Mouse (Mus musculus) embryonic facial prominence, embryonic 15.5 days (tissue): ENCODE measurements at regions not wholly inside any gene's neighbourhood (a gene's known extent, or its start where the extent isn't known, plus 50 kb on each side); places are given as distances from the start of the nearest gene placed in this dataset.
A peak's percentile ranks its signal among the peaks of the same experiment; 100 is the strongest.
"Not testable (repeated sequence)": the region's sequence is repeated elsewhere in the genome, so short reads cannot be mapped to it uniquely, and the experiment has no call there.

Experiments
- ATAC-seq: fragments of 200-750 bp; cut with Nextera tagmentation; 2 replicates; pipeline ENCODE4 v1.8.0; 2017; ENCODE audit warnings: low read depth, moderate TSS enrichment; ENCODE audit not compliant: insufficient number of reproducible peaks, low FRiP score, low TSS enrichment
- H3K27ac ChIP-seq: fragments of 300-500 bp; sonication (generic); replicated peaks from 2 replicates; pipeline ENCODE4 v1.5.1; 2015; ENCODE audit warnings: mild to moderate bottlenecking, inconsistent platforms
- H3K27me3 ChIP-seq: fragments of 300-500 bp; sonication (generic); 2 replicates; pipeline ENCODE4 v1.6.1; 2015; ENCODE audit warnings: inconsistent platforms
- H3K36me3 ChIP-seq: fragments of 300-500 bp; sonication (generic); 2 replicates; pipeline ENCODE4 v1.6.1; 2015; ENCODE audit warnings: mild to moderate bottlenecking, inconsistent platforms
- H3K4me1 ChIP-seq: fragments of 300-500 bp; sonication (generic); 2 replicates; pipeline ENCODE4 v1.6.1; 2015; ENCODE audit warnings: inconsistent platforms
- H3K4me2 ChIP-seq: fragments of 300-500 bp; sonication (generic); replicated peaks from 2 replicates; pipeline ENCODE4 v1.6.1; 2015; ENCODE audit warnings: mild to moderate bottlenecking, inconsistent platforms
- H3K4me3 ChIP-seq: fragments of 300-500 bp; sonication (generic); replicated peaks from 2 replicates; pipeline ENCODE4 v1.5.1; 2015; ENCODE audit warnings: mild to moderate bottlenecking, inconsistent platforms
- H3K9ac ChIP-seq: fragments of 300-500 bp; sonication (generic); 2 replicates; pipeline ENCODE4 v1.6.1; 2015; ENCODE audit warnings: inconsistent platforms
- H3K9me3 ChIP-seq: fragments of 300-500 bp; sonication (generic); replicated peaks from 2 replicates; pipeline ENCODE4 v1.6.1; 2016; ENCODE audit warnings: inconsistent platforms
- WGBS: fragments of 180-500 bp; shearing (Covaris S2); methylation state at CpG from one replicate; pipeline ENCODE4 v1.1.7; 2015; 5-methylcytosine and 5-hydroxymethylcytosine counted together

- no peak for ATAC-seq
- no peaks in the 10 kb centered on the region for H3K4me1 ChIP-seq
- no peaks in the 10 kb centered on the region for H3K9me3 ChIP-seq
- WGBS = 74% methylated on average over 10 of the region's 10 CpGs
- H3K27ac ChIP-seq = no peak overlapping the region
- H3K4me3 ChIP-seq = no peak overlapping the region
- no peaks in the 10 kb centered on the region for H3K36me3 ChIP-seq
- no peaks in the 10 kb centered on the region for H3K27me3 ChIP-seq
- no peak overlapping the region for H3K9ac ChIP-seq
- no peak overlapping the region for H3K4me2 ChIP-seq
Observed at GRCm38 (mm10) chr13:99671747-99672146, 155.4 kb upstream of the Map1b start.

DNA sequence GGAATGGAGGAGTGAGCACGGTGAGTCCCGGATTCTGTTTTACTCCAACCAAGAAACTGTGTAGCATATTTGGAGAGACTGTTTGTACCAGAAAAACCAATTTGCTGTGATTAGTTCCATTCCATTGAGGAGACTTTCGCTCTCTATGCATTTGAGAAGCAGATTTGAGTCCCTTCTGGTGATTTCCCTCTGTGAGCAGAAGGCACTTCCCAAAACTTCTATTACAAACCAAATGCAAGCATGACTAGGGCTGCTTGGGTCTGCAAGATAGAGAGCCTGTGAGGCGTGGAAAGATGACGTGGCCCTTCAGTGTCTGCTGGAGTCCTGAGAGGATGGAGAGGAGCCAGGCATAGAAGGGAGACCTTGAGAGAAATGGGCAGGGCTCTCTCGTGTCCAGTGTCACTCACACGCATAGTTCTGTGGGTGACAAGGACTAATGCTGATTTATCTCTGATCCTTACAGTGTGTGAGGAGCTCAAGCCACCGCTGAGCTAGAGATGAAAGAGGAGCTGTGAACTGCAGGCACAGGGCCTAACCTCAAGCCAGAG lies 153.7 kb upstream of the Map1b start:
- Histone ChIP-seq H3K4me1 (no peaks in the 10 kb centered on the region), H3K27me3 (no peaks in the 10 kb centered on the region), H3K9ac (no peak overlapping the region), H3K36me3 (no peaks in the 10 kb centered on the region), H3K9me3 (no peaks in the 10 kb centered on the region), H3K4me3 (no peak overlapping the region), H3K27ac (no peak overlapping the region), H3K4me2 (no peak overlapping the region)
- no peak for ATAC-seq
- 72% methylated on average over 8 of the region's 8 CpGs for WGBS

GRCm38 (mm10) chr13:99668613-99669012 lies 152.3 kb upstream of the Map1b start:
- Histone ChIP-seq H3K27me3 (no peaks in the 10 kb centered on the region), H3K9ac (no peak overlapping the region), H3K4me2 (no peak overlapping the region), H3K9me3 (no peaks in the 10 kb centered on the region), H3K4me3 (no peak overlapping the region), H3K36me3 (no peaks in the 10 kb centered on the region), H3K4me1 (no peaks in the 10 kb centered on the region), H3K27ac (no peak overlapping the region)
- 63% methylated on average over 8 of the region's 8 CpGs for WGBS
- ATAC-seq = peak; percentile 65; the same call in 1 of the 2 replicates

DNA sequence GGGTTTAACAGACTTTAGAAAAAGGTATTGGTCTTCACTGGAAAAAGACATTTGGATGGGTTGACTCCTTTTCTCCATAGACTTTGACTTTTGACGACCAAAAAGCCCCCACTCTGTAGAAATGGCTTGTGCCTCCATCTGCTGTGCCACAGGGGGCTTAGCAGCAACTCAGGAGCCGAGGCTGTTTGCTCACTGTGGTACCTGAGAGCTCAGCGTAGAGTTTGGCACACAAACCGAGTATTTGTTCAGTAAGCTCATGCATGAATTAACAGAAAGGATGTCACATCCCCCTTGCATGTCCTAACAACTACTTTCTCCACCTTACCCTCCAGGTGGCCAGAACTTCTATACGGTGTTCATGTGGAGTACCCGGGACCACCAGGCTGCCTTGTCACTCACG lies 149.7 kb upstream of the Map1b start:
- H3K4me3 ChIP-seq = no peak overlapping the region
- no peak for ATAC-seq
- H3K9ac ChIP-seq = no peak overlapping the region
- 65% methylated on average over 7 of the region's 7 CpGs for WGBS
- no peak overlapping the region for H3K27ac ChIP-seq
- H3K9me3 ChIP-seq = no peaks in the 10 kb centered on the region
- H3K4me2 ChIP-seq = no peak overlapping the region
- no peaks in the 10 kb centered on the region for H3K36me3 ChIP-seq
- no peaks in the 10 kb centered on the region for H3K4me1 ChIP-seq
- no peaks in the 10 kb centered on the region for H3K27me3 ChIP-seq

GRCm38 (mm10) chr13:99663422-99663821 lies 147.1 kb upstream of the Map1b start:
- not testable (repeated sequence) for H3K9me3 ChIP-seq, H3K4me3 ChIP-seq, H3K36me3 ChIP-seq, ATAC-seq, H3K27me3 ChIP-seq, H3K27ac ChIP-seq, H3K9ac ChIP-seq, H3K4me1 ChIP-seq, H3K4me2 ChIP-seq
- WGBS = 90% methylated on average over 12 of the region's 12 CpGs

- 75% methylated on average over 6 of the region's 6 CpGs for WGBS
- peaks cover 2% of the 10 kb centered on the region for H3K4me1 ChIP-seq
- H3K27me3 ChIP-seq = no peaks in the 10 kb centered on the region
- H3K9me3 ChIP-seq = no peaks in the 10 kb centered on the region
- no peak overlapping the region for H3K4me3 ChIP-seq
- no peak overlapping the region for H3K4me2 ChIP-seq
- H3K36me3 ChIP-seq = no peaks in the 10 kb centered on the region
- 0 out of 2 replicates have a peak, but pooled peaks have one; percentile 5 for ATAC-seq
- no peak overlapping the region for H3K9ac ChIP-seq
- H3K27ac ChIP-seq = no peak overlapping the region
Observed at GRCm38 (mm10) chr13:99647661-99648204, 131.4 kb upstream of the Map1b start.

DNA sequence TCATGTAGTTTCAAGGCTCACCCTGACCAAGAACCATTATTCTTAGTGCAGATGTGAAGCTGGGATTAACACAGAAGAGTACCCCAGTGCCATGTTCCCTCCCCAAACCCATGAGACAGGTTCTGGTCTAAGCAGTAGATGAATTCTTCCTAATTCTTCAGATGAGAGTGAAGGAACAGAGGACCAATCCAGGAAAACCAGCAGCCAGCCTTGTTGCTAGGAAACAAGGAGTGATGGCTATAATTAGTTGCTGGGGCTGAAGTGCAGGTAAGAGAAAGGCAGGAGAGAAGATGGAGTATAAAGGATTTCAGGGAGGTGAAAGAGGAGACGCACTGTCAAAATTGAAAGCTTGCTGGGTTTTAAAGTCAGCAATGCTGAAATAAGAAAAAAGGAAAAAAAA lies 128.4 kb upstream of the Map1b start:
- no peaks in the 10 kb centered on the region for H3K36me3 ChIP-seq
- H3K27ac ChIP-seq = no peak overlapping the region
- ATAC-seq = no peak
- no peaks in the 10 kb centered on the region for H3K27me3 ChIP-seq
- H3K9me3 ChIP-seq = no peaks in the 10 kb centered on the region
- H3K4me1 ChIP-seq = peaks cover 15% of the 10 kb centered on the region
- H3K9ac ChIP-seq = no peak overlapping the region
- WGBS = 92% methylated on average over 1 of the region's 1 CpGs
- no peak overlapping the region for H3K4me3 ChIP-seq
- H3K4me2 ChIP-seq = no peak overlapping the region

- ATAC-seq = no peak
- peaks cover 15% of the 10 kb centered on the region for H3K4me1 ChIP-seq
- no peak overlapping the region for H3K4me3 ChIP-seq
- H3K27me3 ChIP-seq = no peaks in the 10 kb centered on the region
- no peaks in the 10 kb centered on the region for H3K36me3 ChIP-seq
- H3K4me2 ChIP-seq = no peak overlapping the region
- H3K27ac ChIP-seq = no peak overlapping the region; the same call in 1 of the 2 replicates
- H3K9me3 ChIP-seq = no peaks in the 10 kb centered on the region
- 40% methylated on average over 5 of the region's 5 CpGs for WGBS
- H3K9ac ChIP-seq = no peak overlapping the region
Observed at GRCm38 (mm10) chr13:99642811-99643210, 126.5 kb upstream of the Map1b start.

- 42% methylated on average over 5 of the region's 5 CpGs for WGBS
- Histone ChIP-seq H3K36me3 (no peaks in the 10 kb centered on the region), H3K9me3 (no peaks in the 10 kb centered on the region), H3K4me1 (peaks cover 15% of the 10 kb centered on the region), H3K27me3 (no peaks in the 10 kb centered on the region), H3K27ac (peak overlapping the region; percentile 80; the same call in 1 of the 2 replicates), H3K4me3 (no peak overlapping the region), H3K9ac (no peak overlapping the region), H3K4me2 (no peak overlapping the region)
- 0 out of 2 replicates have a peak, but pooled peaks have one; percentile 41 for ATAC-seq
Observed at GRCm38 (mm10) chr13:99642301-99642700, 126.0 kb upstream of the Map1b start.

DNA sequence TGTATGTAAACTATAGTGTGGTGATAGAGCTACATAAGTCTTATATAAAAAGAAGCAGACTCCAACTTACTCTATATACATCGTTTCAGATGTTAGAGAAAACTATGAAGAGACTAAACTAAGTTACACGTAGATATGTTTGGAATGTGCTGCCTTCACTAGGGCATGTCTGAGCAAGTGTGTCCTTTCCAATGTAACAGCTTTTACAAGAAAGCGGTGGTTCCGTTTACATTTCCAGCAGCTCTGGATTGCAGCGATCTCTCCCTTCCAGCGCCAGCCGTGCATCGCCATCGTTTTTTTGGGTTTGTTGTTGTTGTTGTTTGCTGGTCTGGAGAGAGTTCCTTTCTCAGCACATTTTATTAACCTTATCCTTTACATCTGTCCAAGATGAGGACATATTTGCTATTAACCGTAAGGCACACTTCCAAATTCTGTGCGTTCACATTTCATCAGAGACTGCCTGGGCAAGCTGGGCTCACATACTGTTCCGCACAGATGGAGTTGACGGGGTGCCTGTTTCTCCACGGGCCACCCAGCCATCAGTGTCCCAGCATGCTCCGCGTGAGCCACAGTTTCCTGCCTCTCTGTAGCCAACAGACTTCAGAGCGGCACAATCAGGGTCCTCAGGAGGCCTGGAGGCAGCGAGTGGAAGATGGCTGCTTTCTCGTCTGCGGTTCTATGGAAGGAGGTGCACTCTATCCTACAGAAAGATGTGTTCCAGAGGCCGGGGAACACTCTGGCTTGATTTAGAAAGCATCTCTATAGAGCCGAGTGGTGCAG lies 125.2 kb upstream of the Map1b start:
- no peaks in the 10 kb centered on the region for H3K27me3 ChIP-seq
- WGBS = 41% methylated on average over 22 of the region's 22 CpGs
- H3K36me3 ChIP-seq = no peaks in the 10 kb centered on the region
- 0 out of 2 replicates have a peak overlapping the region, but pooled peaks have one; percentile 5 for H3K4me3 ChIP-seq
- H3K9ac ChIP-seq = no peak overlapping the region
- peaks cover 15% of the 10 kb centered on the region for H3K4me1 ChIP-seq
- H3K9me3 ChIP-seq = no peaks in the 10 kb centered on the region
- peak overlapping the region; percentile 80 for H3K27ac ChIP-seq
- ATAC-seq = no peak
- peak overlapping the region; percentile 33 for H3K4me2 ChIP-seq

- H3K9me3 ChIP-seq = no peaks in the 10 kb centered on the region
- WGBS = 71% methylated on average over 5 of the region's 5 CpGs
- no peaks in the 10 kb centered on the region for H3K36me3 ChIP-seq
- H3K4me1 ChIP-seq = no peaks in the 10 kb centered on the region
- ATAC-seq = no peak
- no peak overlapping the region for H3K9ac ChIP-seq
- no peak overlapping the region for H3K27ac ChIP-seq
- no peaks in the 10 kb centered on the region for H3K27me3 ChIP-seq
- H3K4me3 ChIP-seq = no peak overlapping the region
- no peak overlapping the region for H3K4me2 ChIP-seq
Observed at GRCm38 (mm10) chr13:99632706-99633105, 116.4 kb upstream of the Map1b start.
